Mouse (Mus musculus) intestine, embryonic 14.5 days (tissue): ENCODE data around the gene Slc16a14. TPM values are rescaled to one million over a fixed set of nuclear protein-coding genes. Genes with fewer than 3 reads are reported as not detected.

Source experiments
- polyA plus RNA-seq: library from polyadenylated mRNA; unstranded; fragments of >200 nt; fragmentation: Nextera tagmentation; extraction: Ambion mirVana; gene quantifications from 2 replicates; pipeline ENCODE4 v1.2.1, GENCODE M21; 2014

Slc16a14 gene
- polyA plus RNA-seq, 1 experiment from 2014 or later: 0.26 TPM

Other genes starting within 250 kb of the Slc16a14 start
- 3.9 and 4.6 TPM in 2 replicates for gene Dner, start 238.9 kb downstream of the Slc16a14 start, polyA plus RNA-seq
- gene Fbxo36, start 95.3 kb downstream of the Slc16a14 start, polyA plus RNA-seq: 11.4 and 11.8 TPM in 2 replicates
- gene Trip12, start 94.6 kb downstream of the Slc16a14 start, polyA plus RNA-seq: 73.0 and 77.5 TPM in 2 replicates
- gene Gm10553, start 165.0 kb upstream of the Slc16a14 start, polyA plus RNA-seq: not detected in 2 replicates
- gene A530032D15Rik, start 174.7 kb upstream of the Slc16a14 start, polyA plus RNA-seq: not detected in 2 replicates